Mouse (Mus musculus): ENCODE measurements at regions not wholly inside any gene's neighbourhood (a gene's known extent, or its start where the extent isn't known, plus 50 kb on each side); places are given as distances from the start of the nearest gene placed in this dataset.

DNA sequence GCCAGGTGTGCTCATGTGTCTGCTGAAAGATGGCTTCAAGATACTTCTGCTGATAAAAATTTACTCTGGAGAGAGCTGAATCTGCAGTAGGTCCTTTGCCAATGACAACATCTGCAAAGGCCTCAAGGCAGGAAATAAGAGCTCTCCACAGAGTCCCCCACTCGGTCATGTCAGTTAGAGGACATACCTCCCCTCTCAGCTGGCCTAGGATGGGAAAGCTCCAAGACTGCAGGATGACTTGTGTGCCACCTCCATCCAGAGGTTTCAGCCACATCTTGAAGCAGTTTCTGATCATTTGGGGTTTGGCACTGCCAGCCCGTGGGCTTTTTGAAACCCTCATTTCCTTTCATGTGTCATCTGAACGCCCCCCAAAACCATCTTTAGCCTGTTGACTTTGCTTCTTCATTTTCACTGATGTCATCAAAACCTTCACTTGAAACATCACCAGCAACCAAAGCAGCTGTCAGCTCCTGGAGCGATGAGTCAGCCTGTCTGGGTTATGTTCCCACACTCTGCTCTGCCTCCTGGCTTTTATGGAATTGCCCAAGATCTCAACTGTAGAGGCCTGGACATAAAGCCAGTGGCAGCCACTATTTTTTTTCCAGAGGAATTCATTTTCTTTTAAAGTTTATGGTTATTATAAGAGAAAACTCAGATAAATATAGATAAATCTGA is 256.5 kb upstream of the Tenm4 start:
- TF ChIP-seq CTCF (conservative IDR thresholded peaks at IDR 0.05; ENCODE audit: low read length) = no peak
- TF ChIP-seq POU5F1 (IDR thresholded peaks at IDR 0.05; ENCODE audit: borderline replicate concordance, low read length) = no peak
- TF ChIP-seq NANOG (IDR thresholded peaks at IDR 0.05; ENCODE audit: borderline replicate concordance, low read length) = no peak

Data from E14TG2a.4 (cell line).